Mouse (Mus musculus) megakaryocyte, adult 5-6 weeks (primary cell): ENCODE measurements around the gene Nectin2. TPM values are rescaled to one million over a fixed set of nuclear protein-coding genes. Genes with fewer than 3 reads are reported as not detected.

Experiments used
- ATAC-seq: 2 replicates; pipeline ENCODE4 v1.8.0; 2016; ENCODE audit warnings: mild to moderate bottlenecking, inconsistent platforms; ENCODE audit not compliant: poor library complexity, severe bottlenecking
- total RNA-seq, 2 experiments: library from RNA; stranded (forward) in 1 of 2; stranded (reverse) in 1 of 2; fragments of 153-499, 151-499 nt in 1 of 2; fragments of 221-1000, 200-1000 nt in 1 of 2; gene quantifications; 2 replicates each; pipeline versions ENCODE4 v1.2.3 to v1.2.4; 2015 to 2017

Nectin2 gene
- total RNA-seq, 2 experiments from 2014 or later: 0.51 to 0.66 TPM

- ATAC-seq: no peak
These were observed 36.7 kb downstream of the Nectin2 start for GRCm38 (mm10) chr7:19713598-19713997.

- no peak for ATAC-seq
These were observed 37.1 kb downstream of the Nectin2 start for GRCm38 (mm10) chr7:19713196-19713595.

GRCm38 (mm10) chr7:19712414-19712813, 37.9 kb downstream of the Nectin2 start:
- no peak for ATAC-seq

GRCm38 (mm10) chr7:19710650-19711049, 39.6 kb downstream of the Nectin2 start:
- no peak for ATAC-seq

GRCm38 (mm10) chr7:19705271-19705670, 45.0 kb downstream of the Nectin2 start:
- ATAC-seq: no peak

GRCm38 (mm10) chr7:19704475-19704874, 45.8 kb downstream of the Nectin2 start:
- ATAC-seq: no peak

GRCm38 (mm10) chr7:19702859-19703555, 47.3 kb downstream of the Nectin2 start:
- ATAC-seq: no peak

- ATAC-seq: peak; percentile 70
These were observed 49.1 kb downstream of the Nectin2 start for GRCm38 (mm10) chr7:19701069-19701761.

GRCm38 (mm10) chr7:19700299-19701068, 49.8 kb downstream of the Nectin2 start:
- no peak for ATAC-seq

GRCm38 (mm10) chr7:19699827-19700148, 50.5 kb downstream of the Nectin2 start:
- ATAC-seq: no peak

GRCm38 (mm10) chr7:19698907-19699826, 51.1 kb downstream of the Nectin2 start, which contains the start of gene Apoe:
TSS of gene Apoe (minus strand) at chr7:19699188.
- peak; percentile 70 for ATAC-seq

GRCm38 (mm10) chr7:19697949-19698906, 52.1 kb downstream of the Nectin2 start:
- ATAC-seq: 0 out of 2 replicates have a peak, but pooled peaks have one; percentile 14

- ATAC-seq: no peak
These were observed 53.9 kb downstream of the Nectin2 start for GRCm38 (mm10) chr7:19696336-19696873.

- ATAC-seq: no peak
These were observed 54.4 kb downstream of the Nectin2 start for GRCm38 (mm10) chr7:19695881-19696280.

- no peak for ATAC-seq
These were observed 55.1 kb downstream of the Nectin2 start for GRCm38 (mm10) chr7:19695213-19695594.

GRCm38 (mm10) chr7:19694336-19695212, 55.7 kb downstream of the Nectin2 start:
- ATAC-seq: no peak

GRCm38 (mm10) chr7:19693421-19693820, 56.9 kb downstream of the Nectin2 start:
- ATAC-seq: peak; percentile 86
